Mouse (Mus musculus) C2C12 (cell line): ENCODE data around the gene Zmynd19. TPM values are rescaled to one million over a fixed set of nuclear protein-coding genes. Genes with fewer than 3 reads are reported as not detected.
A peak's percentile ranks its signal among the peaks of the same experiment; 100 is the strongest.

Experiments used
- H3K27me3 ChIP-seq: one replicate; pipeline ENCODE4 v1.6.1; 2011; ENCODE audit not compliant: control insufficient read depth, insufficient read depth, insufficient read length
- H3K36me3 ChIP-seq: one replicate; pipeline ENCODE4 v1.6.1; 2011; ENCODE audit not compliant: control insufficient read depth, insufficient read depth
- H3K4me3 ChIP-seq: one replicate; pipeline ENCODE4 v1.5.1; 2011; ENCODE audit warnings: mild to moderate bottlenecking, control low read depth; ENCODE audit not compliant: poor library complexity, insufficient read depth, severe bottlenecking
- H3K79me2 ChIP-seq: one replicate; pipeline ENCODE4 v1.6.1; 2011; ENCODE audit not compliant: control insufficient read depth, insufficient read depth
- H3K79me3 ChIP-seq: one replicate; pipeline ENCODE4 v1.6.1; 2011; ENCODE audit warnings: low read depth, control low read depth
- H3ac ChIP-seq: one replicate; pipeline ENCODE3; 2011; ENCODE audit warnings: low read depth; ENCODE audit not compliant: control insufficient read depth, insufficient read length
- CEBPB ChIP-seq: IDR thresholded peaks from one replicate; pipeline ENCODE4 v1.6.1; 2011; ENCODE audit warnings: low read depth, mild to moderate bottlenecking, control low read depth, moderate library complexity
- CTCF ChIP-seq: IDR thresholded peaks from one replicate; pipeline ENCODE4 v1.5.1; 2011; ENCODE audit not compliant: control insufficient read depth, insufficient read depth, insufficient read length
- FOSL1 ChIP-seq: IDR thresholded peaks from one replicate; pipeline ENCODE4 v1.8.0; 2011; ENCODE audit warnings: mild to moderate bottlenecking, low read length; ENCODE audit not compliant: poor library complexity, insufficient read depth, severe bottlenecking
- MAX ChIP-seq: IDR thresholded peaks from one replicate; pipeline ENCODE4 v1.6.1; 2011; ENCODE audit warnings: mild to moderate bottlenecking, control low read depth
- MYOD1 ChIP-seq: IDR thresholded peaks from one replicate; pipeline ENCODE4 v1.6.1; 2011; ENCODE audit warnings: low read depth; ENCODE audit not compliant: control insufficient read depth, insufficient read length
- MYOG ChIP-seq: IDR thresholded peaks from one replicate; pipeline ENCODE4 v1.6.1; 2011; ENCODE audit not compliant: control insufficient read depth, insufficient read length; ENCODE audit errors: extremely low read depth
- USF1 ChIP-seq: IDR thresholded peaks from one replicate; pipeline ENCODE4 v1.6.1; 2011; ENCODE audit warnings: low read depth, mild to moderate bottlenecking, control low read depth, moderate library complexity
- polyA plus RNA-seq: library from polyadenylated mRNA; unstranded; fragments of >200 nt; fragmentation: generic; extraction: Trizol; gene quantifications from one replicate; pipeline ENCODE4 v1.2.1, GENCODE M21; 2012; ENCODE audit warnings: missing spikeins

Zmynd19 gene
- polyA plus RNA-seq, 1 experiment: 35.8 TPM

GRCm38 (mm10) chr2:24976960-24977359 is 27.4 kb downstream of the Zmynd19 start:
- peaks cover 12% of the 10 kb centered on the region for H3K79me3 ChIP-seq
- H3K79me2 ChIP-seq: peaks cover 17% of the 10 kb centered on the region
- TF ChIP-seq MYOG (no peak), CEBPB (no peak), USF1 (no peak), MYOD1 (no peak), MAX (no peak), FOSL1 (no peak), CTCF (no peak)
- H3ac ChIP-seq: no peak overlapping the region
- H3K4me3 ChIP-seq: no peak overlapping the region
- no peaks in the 10 kb centered on the region for H3K27me3 ChIP-seq
- H3K36me3 ChIP-seq: peaks cover 14% of the 10 kb centered on the region

- no peaks in the 10 kb centered on the region for H3K79me3 ChIP-seq
- TF ChIP-seq MYOD1 (no peak), MAX (no peak), FOSL1 (no peak), USF1 (no peak), MYOG (no peak), CEBPB (no peak), CTCF (no peak)
- no peaks in the 10 kb centered on the region for H3K27me3 ChIP-seq
- H3K36me3 ChIP-seq: no peaks in the 10 kb centered on the region
- no peaks in the 10 kb centered on the region for H3K79me2 ChIP-seq
- no peak overlapping the region for H3K4me3 ChIP-seq
- no peak overlapping the region for H3ac ChIP-seq
Observed at GRCm38 (mm10) chr2:24987762-24988161, 38.2 kb downstream of the Zmynd19 start.

- H3K4me3 ChIP-seq: no peak overlapping the region
- H3K27me3 ChIP-seq: no peaks in the 10 kb centered on the region
- no peaks in the 10 kb centered on the region for H3K79me2 ChIP-seq
- H3K79me3 ChIP-seq: no peaks in the 10 kb centered on the region
- no peaks in the 10 kb centered on the region for H3K36me3 ChIP-seq
- TF ChIP-seq CTCF (no peak), FOSL1 (no peak), MYOG (no peak), MAX (no peak), MYOD1 (no peak), USF1 (no peak), CEBPB (no peak)
- H3ac ChIP-seq: no peak overlapping the region
Observed at GRCm38 (mm10) chr2:24995332-24995731, 45.7 kb downstream of the Zmynd19 start.

- Histone ChIP-seq H3ac (no peak overlapping the region), H3K27me3 (no peaks in the 10 kb centered on the region), H3K79me2 (no peaks in the 10 kb centered on the region), H3K36me3 (no peaks in the 10 kb centered on the region), H3K4me3 (no peak overlapping the region), H3K79me3 (no peaks in the 10 kb centered on the region)
- no peak for TF ChIP-seq MYOD1
- no peak for TF ChIP-seq FOSL1
- no peak for TF ChIP-seq MYOG
- no peak for TF ChIP-seq USF1
- no peak for TF ChIP-seq CEBPB
- no peak for TF ChIP-seq CTCF
- no peak for TF ChIP-seq MAX
Observed at GRCm38 (mm10) chr2:24996471-24996870, 46.9 kb downstream of the Zmynd19 start.

GRCm38 (mm10) chr2:25000544-25001235 is 51.1 kb downstream of the Zmynd19 start:
- H3ac ChIP-seq: no peak overlapping the region
- H3K79me2 ChIP-seq: no peaks in the 10 kb centered on the region
- H3K79me3 ChIP-seq: no peaks in the 10 kb centered on the region
- H3K27me3 ChIP-seq: no peaks in the 10 kb centered on the region
- TF ChIP-seq FOSL1: no peak
- TF ChIP-seq USF1: no peak
- no peak for TF ChIP-seq MYOG
- peak; percentile 7 for TF ChIP-seq CTCF
- H3K4me3 ChIP-seq: no peak overlapping the region
- H3K36me3 ChIP-seq: no peaks in the 10 kb centered on the region
